In the genomic region with DNA sequence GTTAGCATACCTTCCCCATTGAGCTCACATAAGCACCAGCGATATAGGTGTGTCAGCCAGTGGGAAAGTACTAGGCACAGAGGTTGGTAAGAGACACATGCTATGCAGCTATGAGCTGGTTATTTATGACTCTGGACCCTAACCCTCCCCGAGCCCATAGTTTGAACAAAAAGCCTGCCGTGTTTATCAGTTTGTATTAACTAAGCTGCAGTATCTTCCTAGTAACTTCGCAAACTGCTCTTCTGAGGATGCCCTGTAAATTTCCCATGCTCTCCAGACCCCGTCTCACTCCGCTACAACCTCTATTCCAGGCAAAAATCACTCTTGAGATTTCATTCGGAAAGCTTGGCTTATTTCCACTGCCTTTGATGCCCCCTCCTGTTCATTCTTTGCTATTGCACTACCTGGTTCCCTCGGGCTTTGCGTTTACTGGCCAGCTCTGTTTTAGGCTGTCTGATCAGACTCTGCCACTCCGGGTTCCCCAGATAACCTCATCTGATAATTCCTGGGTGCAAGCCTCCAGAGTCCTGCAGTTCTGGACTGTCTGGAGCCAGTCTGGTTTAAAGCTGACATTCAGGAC, we compare ENCODE assay signal across 9 mouse cellular contexts. TPM values are rescaled to one million over a fixed set of nuclear protein-coding genes. Genes with fewer than 3 reads are reported as not detected.
DNase-seq lines count a peak whose midpoint lies in the region; ATAC-seq and TF ChIP-seq lines count a peak whose summit lies in the region.
"Had no signal": no experiment of that assay in that cellular context is flagged by ENCODE, and none has a peak within 500 bp of the region (broad histone marks: within the 10 kb centered on the region; RNA-seq: fewer than 3 reads in every experiment).

No protein-coding gene starts in this region.

- no peak overlapping the region for H3K4me3 ChIP-seq in testis, adult 2 months (ENCODE audit: control insufficient read depth, low read depth, low read length)
- no peak overlapping the region for H3K4me3 ChIP-seq in heart, embryonic 16.5 days (ENCODE audit: low read length)
- no peak overlapping the region for H3K4me3 ChIP-seq in neural tube, embryonic 14.5 days (ENCODE audit: low read depth, low read length)
- H3K4me3 ChIP-seq: heart, embryonic 15.5 days had no signal

- no peak for ATAC-seq in heart, embryonic 16.5 days (replicated peaks; ENCODE audit: extremely low read depth, insufficient read depth, low FRiP score)
- ATAC-seq in neural tube, embryonic 14.5 days (ENCODE audit: low read depth), result 0 out of 2 replicates have a peak, but pooled peaks have one; percentile 11

- no peaks in the 10 kb centered on the region for H3K9me3 ChIP-seq in heart, embryonic 16.5 days (replicated peaks; ENCODE audit: control insufficient read depth, low read length)
- no peaks in the 10 kb centered on the region for H3K9me3 ChIP-seq in neural tube, embryonic 14.5 days (ENCODE audit: control insufficient read depth, low read length)
- H3K9me3 ChIP-seq: heart, embryonic 15.5 days had no signal

- no peak overlapping the region for H3K9ac ChIP-seq in heart, embryonic 16.5 days (ENCODE audit: low read length)
- H3K9ac ChIP-seq in neural tube, embryonic 14.5 days (replicated peaks; ENCODE audit: low read depth, low read length), result no peak overlapping the region
- H3K9ac ChIP-seq: heart, embryonic 15.5 days had no signal

- H3K36me3 ChIP-seq in testis, adult 2 months (ENCODE audit: control insufficient read depth, insufficient read depth, low read length), result no peaks in the 10 kb centered on the region
- H3K36me3 ChIP-seq in heart, embryonic 16.5 days (ENCODE audit: control insufficient read depth, insufficient read depth), result no peaks in the 10 kb centered on the region
- no peaks in the 10 kb centered on the region for H3K36me3 ChIP-seq in neural tube, embryonic 14.5 days (ENCODE audit: control insufficient read depth, insufficient read depth, low read length)
- H3K36me3 ChIP-seq: heart, embryonic 15.5 days had no signal

- no peak for DNase-seq in testis, postnatal 14 days (ENCODE audit: low spot score)
- peak; percentile 68 for DNase-seq in adipocyte (ENCODE audit: low spot score)
- peak; percentile 70 to 76 for DNase-seq in cerebellum, postnatal 25 days
- peak; percentile 25 to 59 for DNase-seq in layer of hippocampus, postnatal 25 days (ENCODE audit: extremely low spot score in 1 of 2, low spot score in 1 of 2)
- DNase-seq in yolk sac, embryonic 10.5 days (ENCODE audit: low spot score), result no peak

- no peak overlapping the region for H3K27ac ChIP-seq in testis, adult 2 months (ENCODE audit: control insufficient read depth, insufficient read depth, low read depth, low read length)
- no peak overlapping the region for H3K27ac ChIP-seq in heart, embryonic 16.5 days (ENCODE audit: low read length)
- no peak overlapping the region for H3K27ac ChIP-seq in neural tube, embryonic 14.5 days (ENCODE audit: low read depth, low read length)
- H3K27ac ChIP-seq: heart, embryonic 15.5 days had no signal

- H3K4me2 ChIP-seq in heart, embryonic 16.5 days (ENCODE audit: low read depth, low read length), result 0 out of 2 replicates have a peak overlapping the region, but pooled peaks have one; percentile 3
- no peak overlapping the region for H3K4me2 ChIP-seq in neural tube, embryonic 14.5 days (ENCODE audit: low read depth, low read length)
- H3K4me2 ChIP-seq: heart, embryonic 15.5 days had no signal

- no peak for TF ChIP-seq POLR2A in testis, adult 2 months (IDR thresholded peaks at IDR 0.05; ENCODE audit: control insufficient read depth, low read depth, low read length)

- WGBS in heart, embryonic 16.5 days, result 22% methylated on average over 10 of the region's 10 CpGs
- WGBS in neural tube, embryonic 14.5 days, result 25% methylated on average over 10 of the region's 10 CpGs

- peak; percentile 32; the same call in 1 of the 2 replicates for TF ChIP-seq CTCF in testis, adult 2 months (IDR thresholded peaks at IDR 0.05; ENCODE audit: control insufficient read depth, insufficient read depth, insufficient replicate concordance, low read depth, low read length)

- no peaks in the 10 kb centered on the region for H3K27me3 ChIP-seq in testis, adult 2 months (ENCODE audit: control insufficient read depth, insufficient read depth, low read length)
- peaks cover 10% of the 10 kb centered on the region for H3K27me3 ChIP-seq in heart, embryonic 16.5 days (ENCODE audit: control insufficient read depth, insufficient read depth, low read length)
- H3K27me3 ChIP-seq in neural tube, embryonic 14.5 days (ENCODE audit: control insufficient read depth, insufficient read depth, low read length), result no peaks in the 10 kb centered on the region

- peaks cover 6% of the 10 kb centered on the region for H3K4me1 ChIP-seq in testis, adult 2 months (ENCODE audit: control insufficient read depth, insufficient read depth, low read length)
- peaks cover 9% of the 10 kb centered on the region for H3K4me1 ChIP-seq in heart, embryonic 16.5 days (ENCODE audit: control insufficient read depth, insufficient read depth, low read length)
- 0 out of 2 replicates have a peak, but pooled peaks cover 2% of the 10 kb centered on the region for H3K4me1 ChIP-seq in neural tube, embryonic 14.5 days (ENCODE audit: control insufficient read depth, insufficient read depth, low read length)

RNA-seq across cellular contexts. Expression of gene Tm9sf4, which starts 18.4 kb away (rescaled TPM):
- polyA plus RNA-seq in testis, adult 2 months (2012; rRNA removed), result 52.5 and 52.7 TPM in 2 replicates
- polyA plus RNA-seq in heart, embryonic 16.5 days (2015; fragmentation: Nextera tagmentation; extraction: Ambion mirVana), result 63.0 and 65.4 TPM in 2 replicates
- total RNA-seq in layer of hippocampus, postnatal 25 days (2021), result 10 to 100 TPM; 88.6 to 97.6 TPM
- 82.2 and 88.1 TPM in 2 replicates for polyA plus RNA-seq in neural tube, embryonic 14.5 days (2014; fragmentation: Nextera tagmentation; extraction: Ambion mirVana)

RNA-seq across cellular contexts. Expression of gene Hck, which starts 34.4 kb away (rescaled TPM):
- polyA plus RNA-seq in testis, adult 2 months (2012; rRNA removed), result 0.17 and 0.37 TPM in 2 replicates
- polyA plus RNA-seq in heart, embryonic 16.5 days (2015; fragmentation: Nextera tagmentation; extraction: Ambion mirVana), result 2.9 and 3.1 TPM in 2 replicates
- total RNA-seq in layer of hippocampus, postnatal 25 days (2021), result 1 to 10 TPM; 1.6 to 1.8 TPM
- 1.0 and 2.5 TPM in 2 replicates for polyA plus RNA-seq in neural tube, embryonic 14.5 days (2014; fragmentation: Nextera tagmentation; extraction: Ambion mirVana)

Comparison
In these comparisons a context has a peak if more than half of its experiments do, and no peak if none do; other contexts are left out.
1. DNase-seq: peak in adipocyte (single experiment), cerebellum, postnatal 25 days (2 of 2) and layer of hippocampus, postnatal 25 days (2 of 2); none in testis, postnatal 14 days (single experiment) and yolk sac, embryonic 10.5 days (single experiment).